Mouse (Mus musculus) layer of hippocampus, adult 9-10 months (tissue): ENCODE data around the gene Gm12830.

Experiments
- DNase-seq: peaks from one replicate; pipeline ENCODE4 v3.0.0; 2022; ENCODE audit warnings: low spot score

The Gm12830 gene

GRCm38 (mm10) chr4:114844600-114844999 lies 23.1 kb downstream of the Gm12830 start:
- DNase-seq, result no peak

GRCm38 (mm10) chr4:114845622-114846021 lies 24.1 kb downstream of the Gm12830 start:
- no peak for DNase-seq

- DNase-seq, result no peak
Measured at GRCm38 (mm10) chr4:114846723-114847122, 25.2 kb downstream of the Gm12830 start.

GRCm38 (mm10) chr4:114853968-114854367 lies 32.4 kb downstream of the Gm12830 start:
- no peak for DNase-seq

GRCm38 (mm10) chr4:114858426-114858825 lies 36.9 kb downstream of the Gm12830 start:
- no peak for DNase-seq

- no peak for DNase-seq
Measured at GRCm38 (mm10) chr4:114863166-114863565, 41.6 kb downstream of the Gm12830 start.

GRCm38 (mm10) chr4:114869765-114870490 lies 48.4 kb downstream of the Gm12830 start:
- DNase-seq, result no peak

GRCm38 (mm10) chr4:114876441-114876972 lies 55.0 kb downstream of the Gm12830 start:
- DNase-seq, result no peak

GRCm38 (mm10) chr4:114882232-114882631 lies 60.7 kb downstream of the Gm12830 start:
- DNase-seq, result no peak

- DNase-seq, result no peak
Measured at GRCm38 (mm10) chr4:114897853-114898252, 76.3 kb downstream of the Gm12830 start.

- no peak for DNase-seq
Measured at GRCm38 (mm10) chr4:114899885-114900284, 78.4 kb downstream of the Gm12830 start.

GRCm38 (mm10) chr4:114900866-114901642 lies 79.5 kb downstream of the Gm12830 start:
- DNase-seq, result no peak

GRCm38 (mm10) chr4:114901643-114902351 lies 80.3 kb downstream of the Gm12830 start:
- DNase-seq, result no peak

- DNase-seq, result no peak
Measured at GRCm38 (mm10) chr4:114902641-114903421, 81.3 kb downstream of the Gm12830 start.

GRCm38 (mm10) chr4:114903422-114903782 lies 81.9 kb downstream of the Gm12830 start:
- DNase-seq, result no peak

GRCm38 (mm10) chr4:114905501-114905900 lies 84.0 kb downstream of the Gm12830 start:
- no peak for DNase-seq
